Mouse (Mus musculus) small intestine, adult 2 months (tissue): ENCODE results near the gene Rbm33.

ENCODE experiments used
- CTCF ChIP-seq: fragments of 200-500 bp; IDR thresholded peaks from 2 replicates; pipeline ENCODE4 v1.5.1; 2012; ENCODE audit warnings: low read depth, mild to moderate bottlenecking, control low read depth, inconsistent platforms, low read length, moderate library complexity, mixed read lengths; ENCODE audit not compliant: insufficient replicate concordance, insufficient read length; ENCODE audit errors: extremely low read depth
- POLR2A ChIP-seq: fragments of 200-500 bp; IDR thresholded peaks from 2 replicates; pipeline ENCODE4 v1.6.1; 2012; ENCODE audit warnings: low read depth, mild to moderate bottlenecking, control low read depth, inconsistent platforms, low read length, moderate library complexity

GRCm38 (mm10) chr5:28298693-28299092, 18.2 kb upstream of the Rbm33 start:
- TF ChIP-seq CTCF (no peak), POLR2A (no peak)
